Mouse (Mus musculus) heart, adult 2 months (tissue): Measurements from ENCODE around the gene Rasgef1b. TPM values are rescaled to one million over a fixed set of nuclear protein-coding genes. Genes with fewer than 3 reads are reported as not detected.

ENCODE experiments used
- DNase-seq, 2 experiments: peaks; one replicate each; pipeline ENCODE4 v3.0.0; 2021
- H3K27ac ChIP-seq: fragments of 200-600 bp; 2 replicates; pipeline ENCODE4 v1.8.1; 2022
- H3K27me3 ChIP-seq: fragments of 200-500 bp; 2 replicates; pipeline ENCODE4 v1.6.1; 2012; ENCODE audit warnings: mild to moderate bottlenecking, low read length, inconsistent platforms, mixed read lengths; ENCODE audit not compliant: control insufficient read depth, insufficient read depth
- H3K36me3 ChIP-seq: fragments of 200-500 bp; 2 replicates; pipeline ENCODE4 v1.6.1; 2012; ENCODE audit warnings: low read length, inconsistent platforms; ENCODE audit not compliant: control insufficient read depth, insufficient read depth
- H3K4me1 ChIP-seq: fragments of 200-500 bp; 2 replicates; pipeline ENCODE4 v1.6.1; 2011; ENCODE audit warnings: low read length; ENCODE audit not compliant: control insufficient read depth, insufficient read depth
- H3K4me3 ChIP-seq: fragments of 200-600 bp; 2 replicates; pipeline ENCODE4 v1.8.1; 2022
- H3K79me2 ChIP-seq: fragments of 200-500 bp; replicated peaks from 2 replicates; pipeline ENCODE4 v1.6.1; 2012; ENCODE audit warnings: mild to moderate bottlenecking, inconsistent platforms, low read length, moderate library complexity, mixed read lengths; ENCODE audit not compliant: control insufficient read depth, insufficient read depth
- H3K9ac ChIP-seq: fragments of 200-500 bp; 2 replicates; pipeline ENCODE4 v1.6.1; 2012; ENCODE audit warnings: low read depth, mild to moderate bottlenecking, control low read depth, inconsistent platforms, low read length, mixed read lengths
- CTCF ChIP-seq: fragments of 200-600 bp; IDR thresholded peaks from 2 replicates; pipeline ENCODE4 v1.8.1; 2022; ENCODE audit warnings: antibody characterized with exemption, mild to moderate bottlenecking, moderate library complexity
- EP300 ChIP-seq: fragments of 200-500 bp; IDR thresholded peaks from 2 replicates; pipeline ENCODE4 v1.6.1; 2011; ENCODE audit warnings: low read depth, low read length, control low read depth; ENCODE audit not compliant: insufficient read depth
- POLR2A ChIP-seq: fragments of 200-500 bp; IDR thresholded peaks from 2 replicates; pipeline ENCODE4 v1.6.1; 2011; ENCODE audit warnings: mild to moderate bottlenecking, low read depth, low read length, control low read depth; ENCODE audit not compliant: insufficient read depth
- WGBS: fragments of 180-500 bp; shearing (Covaris S2); methylation state at CpG from one replicate; pipeline ENCODE4 v1.1.7; 2018; 5-methylcytosine and 5-hydroxymethylcytosine counted together
- intact Hi-C: fragments of 180-260 bp; cut with DNase I; formaldehyde crosslinking; loops from one replicate; pipeline ENCODE4 v1.15.1; 2025
- polyA plus RNA-seq: library from polyadenylated mRNA; depleted of rRNA; stranded (reverse); fragments of >200 nt; gene quantifications from 2 replicates; pipeline ENCODE4 v1.2.3, GENCODE M21; 2012
- total RNA-seq, 2 experiments: library from RNA; stranded (reverse); gene quantifications; 2 replicates each; pipeline ENCODE4 v1.2.3; 2021

The Rasgef1b gene
- total and polyA plus RNA-seq, 3 experiments = 4.3 to 17.7 (median 9.3) TPM

DNA sequence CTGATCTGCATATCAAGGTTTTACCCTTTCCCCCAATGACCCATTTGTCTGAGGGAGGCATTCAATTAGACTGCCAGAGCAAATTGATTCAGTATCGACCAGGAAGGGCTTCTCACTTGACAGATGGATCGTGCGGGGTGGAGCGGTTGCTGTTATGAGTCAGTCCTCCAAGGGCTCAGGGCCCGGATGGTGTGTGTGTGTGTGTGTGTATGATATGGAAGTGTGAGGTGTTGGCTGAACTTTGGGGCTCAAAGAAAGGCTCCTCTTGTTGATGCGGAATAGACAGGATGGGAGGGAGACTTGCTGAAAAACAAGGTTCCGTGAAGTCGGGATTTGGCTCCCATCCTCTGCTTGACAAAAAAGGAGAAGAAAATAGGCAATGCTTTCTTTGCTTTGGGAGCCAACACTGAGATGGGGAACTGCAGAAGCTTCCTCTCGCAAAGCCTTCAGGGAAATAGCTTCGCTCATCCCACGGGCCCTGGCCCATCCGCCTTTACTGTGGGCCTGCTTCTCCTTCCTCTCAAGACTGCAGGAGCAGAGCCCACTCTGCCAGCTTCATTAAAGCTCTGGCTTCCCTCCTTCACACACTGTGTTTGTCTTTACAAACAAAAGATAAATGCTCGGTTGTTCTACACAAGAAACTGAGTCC lies 34.0 kb downstream of the Rasgef1b start:
- no peaks in the 10 kb centered on the region for H3K27me3 ChIP-seq
- no peaks in the 10 kb centered on the region for H3K4me1 ChIP-seq
- 68% methylated on average over 13 of the region's 13 CpGs for WGBS
- H3K36me3 ChIP-seq = no peaks in the 10 kb centered on the region
- DNase-seq = no peak
- H3K27ac ChIP-seq = no peak overlapping the region
- intact Hi-C loops = no loop called here
- H3K79me2 ChIP-seq = no peaks in the 10 kb centered on the region
- no peak overlapping the region for H3K4me3 ChIP-seq
- TF ChIP-seq EP300 (no peak), POLR2A (no peak), CTCF (no peak)
- no peak overlapping the region for H3K9ac ChIP-seq

DNA sequence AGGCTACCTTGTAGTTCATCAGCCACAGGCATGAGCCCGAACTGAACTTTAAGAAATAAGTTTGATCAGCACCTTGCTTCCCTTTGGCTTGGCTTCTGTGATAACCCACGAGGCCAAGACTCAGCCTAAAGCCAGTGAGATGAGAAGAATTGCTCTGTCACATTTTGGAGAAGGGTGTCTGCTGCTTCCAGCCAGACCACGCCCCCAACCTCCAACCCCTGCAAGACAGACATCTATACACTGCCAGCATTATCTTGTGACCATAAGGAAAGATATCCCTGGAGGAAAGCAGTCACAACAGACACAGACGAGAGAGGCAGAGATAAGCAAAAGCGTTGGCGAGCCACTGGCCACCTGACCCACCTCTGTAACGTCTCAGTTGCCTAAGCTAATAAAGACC lies 39.0 kb downstream of the Rasgef1b start:
- intact Hi-C loops = no loop called here
- H3K4me1 ChIP-seq = no peaks in the 10 kb centered on the region
- no peak overlapping the region for H3K4me3 ChIP-seq
- 25% methylated on average over 7 of the region's 7 CpGs for WGBS
- no peak overlapping the region for H3K9ac ChIP-seq
- H3K27me3 ChIP-seq = no peaks in the 10 kb centered on the region
- no peaks in the 10 kb centered on the region for H3K36me3 ChIP-seq
- H3K79me2 ChIP-seq = no peaks in the 10 kb centered on the region
- H3K27ac ChIP-seq = no peak overlapping the region
- DNase-seq = no peak
- no peak for TF ChIP-seq POLR2A
- TF ChIP-seq EP300 = no peak
- no peak for TF ChIP-seq CTCF

DNA sequence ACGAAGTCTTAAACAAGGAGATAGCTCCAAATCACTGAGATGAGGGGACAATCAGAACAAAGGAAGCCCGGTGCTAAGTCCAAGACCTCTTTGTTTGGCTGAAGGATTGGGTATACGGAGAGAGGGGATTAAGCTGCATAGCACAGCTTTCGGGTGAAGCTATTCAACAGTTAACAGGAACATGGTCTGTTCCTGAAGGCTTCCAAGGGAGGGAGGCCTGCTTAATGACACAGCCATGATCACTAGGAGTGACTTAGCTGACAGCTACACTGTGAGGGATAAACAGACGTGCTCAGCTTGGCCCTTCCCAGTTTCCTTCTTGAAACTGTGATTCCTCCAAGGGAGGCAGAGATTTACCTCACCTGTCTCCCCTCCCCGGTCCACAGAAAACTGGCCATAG lies 41.0 kb downstream of the Rasgef1b start:
- Histone ChIP-seq H3K79me2 (no peaks in the 10 kb centered on the region), H3K9ac (no peak overlapping the region), H3K27me3 (no peaks in the 10 kb centered on the region), H3K36me3 (no peaks in the 10 kb centered on the region), H3K27ac (no peak overlapping the region), H3K4me1 (no peaks in the 10 kb centered on the region), H3K4me3 (no peak overlapping the region)
- DNase-seq = no peak
- TF ChIP-seq POLR2A (no peak), CTCF (no peak), EP300 (no peak)
- WGBS = 69% methylated on average over 6 of the region's 6 CpGs
- intact Hi-C loops = no loop called here

DNA sequence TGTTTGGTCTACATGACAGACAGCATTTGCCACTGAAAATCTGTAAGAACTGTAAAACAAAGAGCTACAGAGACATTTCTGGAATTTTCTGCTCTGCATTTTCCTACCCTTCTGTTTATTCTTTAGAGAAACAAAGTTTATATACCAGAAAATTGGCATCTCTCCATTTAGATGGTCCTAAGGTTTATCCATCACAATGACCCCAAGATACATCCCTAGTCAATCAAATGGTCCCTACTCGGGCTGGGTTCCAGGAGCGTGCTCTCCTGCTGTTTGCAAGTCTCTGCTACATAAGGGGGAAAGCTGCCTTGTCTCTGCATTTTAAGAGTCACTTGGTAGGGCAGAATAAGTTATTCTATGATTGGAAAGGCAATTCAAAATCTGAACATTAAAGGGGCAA lies 44.8 kb downstream of the Rasgef1b start:
- WGBS = 42% methylated on average over 2 of the region's 2 CpGs
- DNase-seq = no peak
- Histone ChIP-seq H3K4me3 (no peak overlapping the region), H3K4me1 (no peaks in the 10 kb centered on the region), H3K79me2 (no peaks in the 10 kb centered on the region), H3K36me3 (no peaks in the 10 kb centered on the region), H3K27ac (no peak overlapping the region), H3K27me3 (no peaks in the 10 kb centered on the region), H3K9ac (no peak overlapping the region)
- intact Hi-C loops = no loop called here
- TF ChIP-seq CTCF (no peak), POLR2A (no peak), EP300 (no peak)

DNA sequence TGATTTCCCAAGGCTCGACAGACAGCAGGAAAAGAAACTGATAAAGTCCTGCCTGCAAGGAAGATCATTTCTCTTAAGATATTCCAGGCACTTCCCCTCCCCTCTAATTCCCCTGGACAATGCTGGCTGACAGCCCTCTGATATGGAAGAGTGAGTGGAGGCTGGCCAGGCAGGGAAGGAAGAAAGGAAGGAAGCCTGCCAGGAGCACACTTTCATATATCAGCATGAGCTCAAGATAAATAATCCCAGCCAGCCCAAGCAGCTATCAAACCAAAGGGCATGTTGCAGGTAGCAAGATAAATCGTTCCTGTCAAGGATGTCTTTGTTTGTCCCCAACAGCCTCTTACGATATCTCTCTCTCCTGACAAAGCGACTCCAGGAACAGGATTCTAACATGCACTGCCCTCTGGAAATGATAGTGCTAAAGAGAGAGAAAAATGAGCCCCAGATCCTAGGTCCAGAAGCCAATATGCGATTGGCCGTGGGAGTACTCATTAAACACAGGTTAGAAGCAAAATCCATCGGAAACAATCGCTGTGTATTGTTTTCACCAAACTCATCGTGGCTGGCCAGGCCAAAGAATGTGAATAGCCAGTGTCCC lies 58.8 kb downstream of the Rasgef1b start:
- H3K4me3 ChIP-seq = no peak overlapping the region
- peak in 1 of 2 experiments; percentile 17 for DNase-seq

DNA sequence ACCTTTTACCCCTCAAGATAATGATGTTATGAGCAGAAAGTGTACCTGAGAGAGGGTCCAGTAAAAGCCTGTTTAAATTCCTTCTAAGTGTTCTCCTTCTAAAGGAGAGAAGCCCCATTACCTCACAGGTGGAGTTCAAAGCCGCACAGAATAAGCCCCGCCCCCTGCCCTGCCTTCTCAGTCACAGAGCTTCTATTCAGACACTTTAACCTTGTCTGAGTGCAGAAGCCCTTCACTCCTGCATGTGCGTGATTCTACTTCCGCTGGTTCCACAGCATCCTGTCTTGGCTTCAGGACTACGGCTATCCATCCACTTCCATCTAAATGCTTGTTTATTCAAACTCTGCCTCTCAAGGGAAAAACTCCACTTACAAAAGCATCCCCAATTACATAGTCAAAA lies 72.8 kb downstream of the Rasgef1b start:
- DNase-seq = no peak
- Histone ChIP-seq H3K27ac (no peak overlapping the region), H3K4me3 (no peak overlapping the region), H3K9ac (no peak overlapping the region), H3K27me3 (no peaks in the 10 kb centered on the region), H3K79me2 (no peaks in the 10 kb centered on the region), H3K36me3 (no peaks in the 10 kb centered on the region), H3K4me1 (no peaks in the 10 kb centered on the region)
- TF ChIP-seq CTCF (no peak), POLR2A (no peak), EP300 (no peak)
- WGBS = 43% methylated on average over 5 of the region's 5 CpGs
- intact Hi-C loops = no loop called here

More for the DNA sequence above, 58.8 kb downstream of the Rasgef1b start:
- TF ChIP-seq EP300 (no peak), CTCF (no peak), POLR2A (no peak)
- intact Hi-C loops = loop anchor here (5.0 kb wide), 1 partner anchor 128 kb away; no protein-coding TSS in a partner anchor
- no peaks in the 10 kb centered on the region for H3K79me2 ChIP-seq
- H3K36me3 ChIP-seq = no peaks in the 10 kb centered on the region
- H3K27me3 ChIP-seq = no peaks in the 10 kb centered on the region
- 7% methylated on average over 9 of the region's 9 CpGs for WGBS
- H3K9ac ChIP-seq = no peak overlapping the region
- H3K27ac ChIP-seq = no peak overlapping the region
- peaks cover 4% of the 10 kb centered on the region; the same call in 1 of the 2 replicates for H3K4me1 ChIP-seq
